Mouse (Mus musculus) embryonic facial prominence, embryonic 13.5 days (tissue): ENCODE measurements around the gene Cdc27. TPM values are rescaled to one million over a fixed set of nuclear protein-coding genes. Genes with fewer than 3 reads are reported as not detected.

Experiments used
- ATAC-seq: fragments of 200-750 bp; cut with Nextera tagmentation; 2 replicates; pipeline ENCODE4 v1.8.0; 2017; ENCODE audit warnings: low read depth; ENCODE audit not compliant: insufficient number of reproducible peaks, insufficient read depth, low FRiP score, low TSS enrichment
- H3K27ac ChIP-seq: fragments of 300-500 bp; sonication (generic); 2 replicates; pipeline ENCODE4 v1.5.1; 2015; ENCODE audit warnings: moderate library complexity, mild to moderate bottlenecking, inconsistent platforms
- H3K27me3 ChIP-seq: fragments of 300-500 bp; sonication (generic); 2 replicates; pipeline ENCODE4 v1.6.1; 2015; ENCODE audit warnings: mild to moderate bottlenecking, inconsistent platforms
- H3K36me3 ChIP-seq: fragments of 300-500 bp; sonication (generic); 2 replicates; pipeline ENCODE4 v1.6.1; 2015; ENCODE audit warnings: mild to moderate bottlenecking, inconsistent platforms
- H3K4me1 ChIP-seq: fragments of 300-500 bp; sonication (generic); 2 replicates; pipeline ENCODE4 v1.6.1; 2015; ENCODE audit warnings: inconsistent platforms
- H3K4me2 ChIP-seq: fragments of 300-500 bp; sonication (generic); 2 replicates; pipeline ENCODE4 v1.6.1; 2015; ENCODE audit warnings: moderate library complexity, mild to moderate bottlenecking, inconsistent platforms
- H3K4me3 ChIP-seq: fragments of 300-500 bp; sonication (generic); 2 replicates; pipeline ENCODE4 v1.5.1; 2015; ENCODE audit warnings: mild to moderate bottlenecking, inconsistent platforms
- H3K9ac ChIP-seq: fragments of 300-500 bp; sonication (generic); 2 replicates; pipeline ENCODE4 v1.6.1; 2015; ENCODE audit warnings: mild to moderate bottlenecking, inconsistent platforms
- H3K9me3 ChIP-seq: fragments of 300-500 bp; sonication (generic); 2 replicates; pipeline ENCODE4 v1.6.1; 2016; ENCODE audit warnings: inconsistent platforms
- WGBS: fragments of 180-500 bp; shearing (Covaris S2); methylation state at CpG from one replicate; pipeline ENCODE4 v1.1.7; 2015; ENCODE audit warnings: mixed read lengths; 5-methylcytosine and 5-hydroxymethylcytosine counted together
- polyA plus RNA-seq: library from polyadenylated mRNA; unstranded; fragments of >200 nt; fragmentation: Nextera tagmentation; extraction: Ambion mirVana; gene quantifications from 2 replicates; pipeline ENCODE4 v1.2.1, GENCODE M21; 2015

Cdc27 gene
- polyA plus RNA-seq, 1 experiment from 2014 or later, result 45.4 TPM

DNA sequence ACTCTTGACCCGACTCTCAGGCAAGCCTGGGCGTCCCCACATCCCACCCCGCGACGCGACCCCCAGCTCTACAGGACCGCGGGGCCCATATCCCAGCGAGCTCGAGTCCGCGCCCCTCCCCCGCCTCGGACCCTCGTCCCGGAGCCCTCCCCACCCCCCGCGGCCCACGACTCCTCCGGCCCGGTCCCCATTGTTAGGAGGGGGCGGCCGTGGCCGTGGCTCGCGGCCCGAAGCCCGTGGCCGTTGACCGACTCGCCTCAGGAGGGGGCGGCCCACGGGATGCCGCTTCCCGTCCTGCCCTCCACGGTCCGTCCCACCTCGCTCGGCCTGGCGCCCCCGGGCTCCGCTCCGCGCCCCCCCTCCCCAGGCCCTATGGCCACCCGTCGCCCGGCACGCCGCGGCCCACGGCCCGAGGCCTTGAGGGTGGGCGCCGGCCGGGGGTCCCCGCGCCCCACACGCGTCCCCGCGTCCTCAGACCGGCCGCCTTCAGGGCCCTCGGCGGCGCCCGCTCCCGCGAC lies 81.6 kb downstream of the Cdc27 start, which contains the start of gene Kansl1:
Gene Kansl1 (minus strand): TSS at position 111 of the 518 bp plus-strand sequence.
- H3K4me1 ChIP-seq, result peaks cover 11% of the 10 kb centered on the region
- H3K27me3 ChIP-seq, result no peaks in the 10 kb centered on the region
- peak; percentile 53; the same call in 1 of the 2 replicates for ATAC-seq
- peak within 1 kb of the TSS; percentile 95 for H3K4me3 ChIP-seq
- no peaks in the 10 kb centered on the region for H3K9me3 ChIP-seq
- H3K9ac ChIP-seq, result peak within 1 kb of the TSS; percentile 97
- peaks cover 10% of the 10 kb centered on the region; the same call in 1 of the 2 replicates for H3K36me3 ChIP-seq
- peak within 1 kb of the TSS; percentile 68 for H3K4me2 ChIP-seq
- H3K27ac ChIP-seq, result peak within 1 kb of the TSS; percentile 55
- 1% methylated on average over 48 of the region's 69 CpGs for WGBS

DNA sequence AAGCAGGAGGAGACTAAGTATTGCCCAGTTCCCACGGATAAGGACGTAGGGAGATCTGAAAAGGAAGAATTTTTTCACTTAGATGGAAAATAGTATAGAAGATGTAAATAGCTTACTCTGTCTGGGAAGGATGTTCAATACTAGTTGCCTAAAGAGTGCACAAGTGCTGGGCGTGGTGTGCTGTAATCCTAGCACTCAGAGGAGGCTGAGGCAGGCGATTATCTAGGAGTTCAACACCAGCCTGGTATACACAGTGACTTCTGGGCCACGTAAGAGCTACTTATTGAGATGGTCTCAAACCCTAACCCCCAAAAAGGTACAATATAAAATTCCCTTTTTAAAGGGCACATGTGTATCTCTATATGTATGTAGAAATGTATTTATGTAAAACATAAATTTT lies 82.7 kb downstream of the Cdc27 start:
- Histone ChIP-seq H3K9ac (no peak overlapping the region), H3K27me3 (no peaks in the 10 kb centered on the region), H3K4me3 (no peak overlapping the region), H3K9me3 (no peaks in the 10 kb centered on the region), H3K36me3 (peaks cover 17% of the 10 kb centered on the region; the same call in 1 of the 2 replicates), H3K4me1 (peaks cover 11% of the 10 kb centered on the region), H3K27ac (no peak overlapping the region), H3K4me2 (peak overlapping the region; percentile 26)
- 74% methylated on average over 5 of the region's 5 CpGs for WGBS
- ATAC-seq, result no peak

DNA sequence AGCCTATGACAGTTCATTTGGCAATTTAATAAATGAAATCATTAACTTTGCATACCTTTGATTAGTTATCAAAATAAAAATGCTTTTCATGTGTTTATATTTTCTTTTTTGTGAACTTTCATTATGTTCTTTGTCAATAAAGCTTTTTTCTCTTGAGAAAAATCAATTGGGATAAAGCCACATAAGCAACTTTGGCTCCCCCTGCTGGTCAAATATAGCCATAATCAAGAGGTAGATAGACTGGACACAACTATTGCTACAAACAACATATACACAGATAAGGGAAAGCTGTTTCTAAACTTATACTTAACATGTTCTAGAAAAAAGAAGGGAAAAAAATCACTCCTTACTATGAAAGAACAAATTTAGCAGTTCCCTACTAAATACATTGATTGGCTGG lies 88.9 kb downstream of the Cdc27 start:
- Histone ChIP-seq H3K4me3 (no peak overlapping the region), H3K36me3 (peaks cover 35% of the 10 kb centered on the region), H3K27ac (no peak overlapping the region), H3K9ac (no peak overlapping the region), H3K9me3 (no peaks in the 10 kb centered on the region), H3K4me2 (no peak overlapping the region), H3K27me3 (no peaks in the 10 kb centered on the region), H3K4me1 (peaks cover under 1% of the 10 kb centered on the region)
- ATAC-seq, result no peak

DNA sequence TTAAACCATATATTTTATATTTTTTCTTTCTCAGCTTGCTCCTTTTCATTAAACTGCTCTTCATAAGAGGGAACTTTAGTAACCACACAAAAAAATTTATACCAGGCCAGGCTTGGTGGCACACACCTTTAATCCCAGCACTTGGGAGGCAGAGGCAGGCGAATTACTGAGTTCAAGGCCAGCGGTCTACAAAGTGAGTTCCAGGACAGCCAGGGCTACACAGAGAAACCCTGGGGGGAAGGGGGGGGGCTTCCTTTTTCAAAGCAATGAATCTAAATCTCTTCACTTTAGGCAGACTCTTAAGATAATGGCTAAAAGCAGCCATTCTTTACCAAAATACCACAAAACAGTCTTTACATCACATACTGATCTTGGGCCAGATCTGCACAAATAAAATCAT lies 90.7 kb downstream of the Cdc27 start:
- Histone ChIP-seq H3K27me3 (no peaks in the 10 kb centered on the region), H3K4me1 (no peaks in the 10 kb centered on the region), H3K36me3 (peaks cover 31% of the 10 kb centered on the region), H3K4me2 (no peak overlapping the region), H3K9ac (no peak overlapping the region), H3K27ac (no peak overlapping the region), H3K9me3 (no peaks in the 10 kb centered on the region), H3K4me3 (no peak overlapping the region)
- no peak for ATAC-seq
- whole genome bisulfite sequencing, result 90% methylated on average over 2 of the region's 2 CpGs

DNA sequence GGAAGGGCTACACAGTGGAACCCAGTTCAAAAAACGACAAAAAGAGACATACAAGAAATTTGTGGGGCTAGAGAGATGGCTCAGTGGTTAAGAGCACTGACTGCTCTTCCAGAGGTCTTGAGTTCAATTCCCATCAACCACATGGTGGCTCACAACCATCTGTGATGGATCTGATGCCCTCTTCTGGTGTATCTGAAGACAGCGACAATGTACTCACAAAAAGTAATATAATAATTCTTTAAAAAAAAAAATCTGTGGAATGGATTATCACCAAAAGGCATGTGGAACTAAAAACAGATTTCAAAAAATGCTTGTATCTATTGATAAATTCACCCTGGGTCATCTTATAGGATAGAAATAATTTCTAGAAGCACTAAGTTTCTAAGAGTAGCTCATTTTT lies 91.9 kb downstream of the Cdc27 start:
- ATAC-seq, result no peak
- H3K4me1 ChIP-seq, result no peaks in the 10 kb centered on the region
- H3K9ac ChIP-seq, result no peak overlapping the region
- peaks cover 23% of the 10 kb centered on the region for H3K36me3 ChIP-seq
- no peaks in the 10 kb centered on the region for H3K9me3 ChIP-seq
- no peak overlapping the region for H3K4me2 ChIP-seq
- no peak overlapping the region for H3K27ac ChIP-seq
- 73% methylated on average over 2 of the region's 2 CpGs for WGBS
- H3K4me3 ChIP-seq, result no peak overlapping the region
- no peaks in the 10 kb centered on the region for H3K27me3 ChIP-seq

Other genes starting within 250 kb of the Cdc27 start
- 29.9 and 32.0 TPM in 2 replicates for gene Kansl1, start 81.8 kb downstream of the Cdc27 start, polyA plus RNA-seq
- 18.0 and 21.7 TPM in 2 replicates for gene Myl4, start within 50 bp of the Cdc27 start, polyA plus RNA-seq
- 3.9 and 4.2 TPM in 2 replicates for gene Itgb3, start 57.4 kb upstream of the Cdc27 start, polyA plus RNA-seq
- 0.01 TPM in 1 of 2 replicates, not detected in the other for gene Gm11639, start 135.1 kb upstream of the Cdc27 start, polyA plus RNA-seq